Mouse (Mus musculus): ENCODE data around the gene Rab40c.
"Not testable (repeated sequence)": the region's sequence is repeated elsewhere in the genome, so short reads cannot be mapped to it uniquely, and the experiment has no call there.

Gene Rab40c

GRCm38 (mm10) chr17:25874148-25874720 is 45.3 kb downstream of the Rab40c start:
- DNase-seq = no peak

DNA sequence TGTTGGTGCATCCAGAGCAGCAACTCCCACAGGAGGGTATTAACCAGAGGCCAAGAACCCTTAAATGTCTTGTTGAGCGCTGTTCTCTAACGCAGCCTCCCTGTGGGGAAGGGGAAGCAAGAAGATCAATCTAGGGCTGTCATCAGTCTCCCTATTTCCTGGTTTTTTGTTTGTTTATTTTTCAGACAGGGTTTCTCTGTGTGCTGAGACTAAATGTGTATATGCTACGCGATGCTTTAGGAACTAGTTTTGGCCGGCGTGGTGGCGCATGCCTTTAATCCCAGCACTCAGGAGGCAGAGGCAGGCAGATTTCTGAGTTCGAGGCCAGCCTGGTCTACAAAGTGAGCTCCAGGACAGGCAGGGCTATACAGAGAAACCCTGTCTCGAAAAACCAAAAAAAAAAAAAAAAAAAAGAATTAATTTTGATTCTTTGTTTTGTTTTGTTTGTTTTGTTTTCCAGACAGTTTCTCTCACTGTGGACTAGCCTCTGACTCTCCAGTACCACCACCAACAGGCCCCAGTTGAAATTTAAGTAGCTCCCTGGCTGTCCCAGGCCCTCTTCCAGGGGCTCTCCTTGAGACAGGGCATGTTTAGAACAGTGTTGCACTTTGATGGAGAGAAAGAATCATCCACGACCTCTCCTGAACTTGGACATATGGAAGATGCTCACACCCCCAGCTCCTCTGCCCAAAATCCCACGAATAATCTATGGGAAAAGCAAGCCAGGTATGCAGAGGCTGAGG is 46.0 kb downstream of the Rab40c start:
- no peak for DNase-seq

DNA sequence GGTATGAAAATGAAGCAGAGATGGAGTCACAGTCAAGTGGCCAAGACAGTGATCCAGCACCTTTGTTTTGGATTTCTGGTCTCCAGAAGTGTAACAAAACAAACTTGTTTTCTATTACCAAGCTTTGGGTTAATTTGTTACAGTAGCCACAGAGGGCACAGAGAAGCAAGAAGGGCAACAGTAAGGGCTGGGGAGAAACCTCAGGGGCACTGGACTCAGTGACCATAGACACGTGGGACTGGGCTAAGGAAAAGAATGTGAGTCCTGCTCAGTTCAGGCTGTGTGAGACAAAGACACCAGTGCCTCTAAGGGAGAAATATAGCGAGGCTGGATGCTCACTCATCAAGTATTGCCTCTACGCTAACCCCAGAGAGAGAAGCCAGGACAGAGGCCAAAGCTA is 46.9 kb downstream of the Rab40c start:
- no peak for DNase-seq

DNA sequence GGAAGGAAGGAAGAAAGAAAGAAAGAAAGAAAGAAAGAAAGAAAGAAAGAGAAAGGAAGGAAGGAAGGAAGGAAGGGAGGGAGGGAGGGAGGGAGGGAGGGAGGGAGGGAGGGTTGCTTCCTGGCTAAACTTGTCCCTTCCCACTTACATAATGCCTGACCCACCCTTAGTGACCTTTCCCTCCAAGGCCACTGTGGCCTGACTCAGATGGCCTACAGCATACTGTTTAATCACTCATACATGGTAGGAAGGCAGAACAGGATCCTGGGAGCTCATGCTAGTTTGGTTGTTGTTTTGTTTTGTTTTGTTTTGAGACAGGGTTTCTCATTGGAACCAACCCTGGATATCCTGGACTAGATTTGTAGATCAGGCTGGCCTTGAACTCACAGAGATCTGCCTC is 48.0 kb downstream of the Rab40c start:
- DNase-seq = not testable (repeated sequence)

DNA sequence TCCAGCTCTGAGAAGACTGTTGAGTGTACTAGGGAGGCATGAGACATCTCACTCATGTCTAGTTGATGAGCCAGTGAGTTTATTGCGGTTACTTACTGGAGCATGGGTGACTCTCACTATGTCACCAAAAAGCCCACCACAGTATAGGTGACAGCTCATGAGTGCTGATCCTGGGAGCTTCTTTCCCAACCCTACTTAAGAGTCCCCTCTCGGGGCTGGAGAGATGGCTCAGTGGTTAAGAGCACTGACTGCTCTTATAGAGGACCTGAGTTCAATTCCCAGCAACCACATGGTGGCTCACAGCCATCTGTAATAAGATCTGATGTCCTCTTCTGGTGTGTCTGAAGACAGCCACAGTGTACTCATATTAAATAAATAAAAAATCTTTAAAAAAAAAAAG is 49.6 kb downstream of the Rab40c start:
- DNase-seq = no peak

DNA sequence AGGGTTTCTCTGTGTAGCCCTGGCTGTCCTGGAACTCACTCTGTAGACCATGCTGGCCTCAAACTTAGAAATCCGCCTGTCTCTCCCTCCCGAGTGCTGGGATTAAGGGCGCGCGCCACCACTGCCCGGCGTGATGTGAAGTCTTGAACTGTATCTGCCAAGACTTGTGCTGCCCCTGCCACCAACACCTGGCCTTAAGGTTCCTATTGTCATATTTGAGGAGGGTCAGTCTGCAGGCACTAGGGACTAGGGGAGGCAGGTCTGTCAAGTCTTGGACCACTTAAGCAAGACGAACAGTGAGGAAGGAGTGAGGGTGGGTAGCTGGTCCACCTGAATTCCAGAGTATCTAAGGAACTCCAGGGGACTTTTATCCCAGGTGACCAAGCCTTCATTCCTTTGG is 50.0 kb downstream of the Rab40c start:
- no peak for DNase-seq

- DNase-seq = peak; percentile 63 to 66
Observed at GRCm38 (mm10) chr17:25868601-25869191, 50.8 kb downstream of the Rab40c start, which contains the start of gene Mcrip2. Mcrip2 (minus strand) TSS chr17:25868764.

GRCm38 (mm10) chr17:25867836-25868600 is 51.5 kb downstream of the Rab40c start:
- peak in 1 of 2 experiments; percentile 40 for DNase-seq

DNA sequence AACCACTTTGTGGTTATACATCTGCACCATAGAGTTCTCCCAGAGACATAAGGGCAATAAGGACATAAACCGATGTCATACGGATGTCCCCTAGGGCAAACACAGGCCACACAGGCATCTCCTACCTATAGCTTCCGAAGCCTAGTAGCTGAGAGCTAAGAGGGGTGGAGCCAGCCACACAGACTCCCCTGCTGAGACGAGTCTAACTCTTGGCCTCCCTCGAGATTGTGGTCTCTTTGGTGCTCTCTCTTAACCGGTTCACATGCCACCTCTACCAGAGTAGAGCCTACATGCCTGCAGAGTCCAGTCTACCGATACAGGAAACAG is 52.1 kb downstream of the Rab40c start:
- no peak for DNase-seq

- DNase-seq = no peak
Observed at GRCm38 (mm10) chr17:25866172-25866571, 53.4 kb downstream of the Rab40c start.

- DNase-seq = no peak
Observed at GRCm38 (mm10) chr17:25865288-25865687, 54.2 kb downstream of the Rab40c start.

DNA sequence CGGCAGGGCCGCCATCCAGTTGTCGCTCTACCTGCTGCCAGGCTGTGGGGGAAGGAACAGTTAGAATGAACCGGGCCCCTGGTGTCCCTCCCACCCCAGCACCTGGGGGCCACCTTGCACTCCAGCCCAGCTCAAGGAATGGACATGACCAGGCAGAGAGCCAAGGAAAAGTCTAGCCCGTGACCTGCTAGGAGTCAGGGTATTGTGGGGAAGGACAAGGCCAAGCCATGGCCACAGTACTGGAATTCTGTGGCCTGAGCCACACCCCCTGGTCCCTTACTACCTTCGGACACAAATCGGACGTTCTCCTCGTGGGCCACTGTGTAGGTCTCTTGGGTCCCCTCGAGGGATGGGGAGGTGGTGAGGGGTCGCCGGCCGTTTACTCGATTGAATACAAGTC is 55.2 kb downstream of the Rab40c start:
- no peak for DNase-seq

DNA sequence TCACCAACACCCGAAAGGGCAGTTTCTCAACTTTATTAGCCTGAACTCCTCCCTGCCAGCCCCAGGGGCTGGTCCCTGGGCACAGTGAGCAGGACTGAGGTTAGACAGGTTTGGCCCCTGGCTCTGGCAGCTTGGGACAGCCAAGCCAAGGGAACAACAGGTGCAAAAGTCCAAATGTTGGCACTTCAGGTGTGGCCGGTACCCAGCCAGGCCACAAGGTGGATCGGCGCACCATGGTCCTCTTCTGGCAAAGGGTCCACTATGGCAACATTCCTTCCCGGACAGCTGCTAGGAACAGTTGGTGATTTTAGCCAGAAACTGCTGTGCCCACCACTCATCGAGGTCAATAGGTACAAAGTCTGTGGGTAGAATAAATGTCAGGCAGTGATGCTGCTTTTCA is 55.8 kb downstream of the Rab40c start:
- no peak for DNase-seq

DNA sequence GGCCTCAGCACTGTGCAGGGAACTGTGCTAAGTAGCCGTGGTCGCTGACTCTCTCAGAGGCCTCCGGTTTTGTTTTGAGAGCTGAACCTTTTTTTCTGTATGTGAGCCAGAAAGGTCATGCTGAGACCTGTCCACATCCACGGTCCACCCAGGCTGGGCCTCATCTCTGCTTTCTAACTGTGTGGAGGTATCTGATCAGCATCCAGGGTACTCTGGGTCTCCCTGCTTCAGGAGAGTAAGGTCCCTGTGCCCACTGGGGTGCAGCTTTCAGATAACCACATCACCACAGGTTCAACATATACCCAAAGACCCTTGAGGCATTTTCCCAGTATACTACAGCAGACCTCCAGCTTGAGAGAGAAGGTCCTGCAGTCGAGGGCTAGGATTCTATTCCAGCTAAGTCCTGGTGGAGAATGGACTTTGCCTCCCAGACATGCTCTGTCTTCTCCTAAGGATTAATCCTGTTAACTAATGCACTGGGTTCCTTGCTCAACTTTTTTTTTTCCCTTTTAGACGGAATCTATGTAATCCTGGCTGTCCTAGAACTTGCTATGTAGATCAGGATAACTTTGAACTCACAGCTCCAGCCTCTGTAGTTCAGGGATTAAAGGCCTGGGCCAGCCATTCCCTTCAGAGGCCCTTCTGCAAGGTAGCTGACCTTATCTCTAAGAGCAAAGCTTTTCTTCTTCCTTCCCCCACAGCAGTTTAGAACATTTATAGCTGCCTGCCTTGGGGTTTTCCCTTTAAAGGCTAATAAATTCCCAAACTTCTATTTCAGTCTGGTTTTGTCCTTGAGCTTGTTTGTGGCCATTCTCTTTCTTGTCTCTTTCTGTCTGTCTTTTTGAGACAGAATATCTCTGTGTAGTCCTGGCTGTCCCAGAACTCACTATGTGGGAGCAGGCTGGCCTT is 57.6 kb downstream of the Rab40c start:
- DNase-seq = no peak

DNA sequence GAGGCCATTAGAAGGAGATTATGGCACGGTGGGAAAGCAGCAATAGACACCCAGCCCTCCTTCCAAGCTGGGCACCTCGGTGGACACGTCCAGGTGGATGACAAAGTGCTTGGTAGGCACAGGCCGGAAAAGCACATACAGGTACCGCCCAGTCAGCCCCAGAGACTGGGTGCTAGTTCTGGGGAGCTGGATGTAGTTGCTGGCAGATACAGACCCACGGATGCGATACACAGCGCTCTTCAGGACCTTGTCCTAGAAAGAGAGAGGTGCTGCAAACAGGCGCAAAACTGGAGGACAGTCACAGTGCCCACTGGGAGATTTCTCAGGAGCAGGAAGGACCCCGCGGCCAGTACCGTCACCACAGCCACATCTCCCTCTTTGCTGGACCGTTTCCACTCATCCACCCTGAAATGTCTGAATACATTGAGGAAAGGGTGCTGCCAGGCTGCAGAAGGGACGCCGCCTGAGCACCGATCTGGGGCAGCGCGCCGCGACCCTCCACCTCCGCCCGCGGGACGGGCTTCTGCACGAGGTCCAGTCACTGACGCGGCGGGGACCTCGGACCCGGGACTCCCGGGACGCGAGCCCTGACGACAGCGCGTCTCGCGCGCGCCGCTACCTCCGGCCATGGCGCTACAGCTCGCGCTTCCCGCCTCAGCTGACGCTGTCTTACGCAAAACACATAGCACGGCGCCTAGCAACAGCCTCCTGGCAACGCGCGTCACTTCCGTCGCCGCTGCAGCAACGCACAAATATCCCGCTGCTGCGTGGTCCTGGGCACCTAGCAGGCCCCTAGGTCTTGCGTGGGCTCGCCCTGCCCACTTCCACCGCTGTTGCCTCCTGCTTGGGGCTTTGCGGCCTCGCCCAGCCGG is 58.5 kb downstream of the Rab40c start, which contains the start of gene Wdr90:
Gene Wdr90, minus strand, starts transcription at position 670 of the 872 bp plus-strand sequence.
- peak; percentile 84 to 89 for DNase-seq

DNA sequence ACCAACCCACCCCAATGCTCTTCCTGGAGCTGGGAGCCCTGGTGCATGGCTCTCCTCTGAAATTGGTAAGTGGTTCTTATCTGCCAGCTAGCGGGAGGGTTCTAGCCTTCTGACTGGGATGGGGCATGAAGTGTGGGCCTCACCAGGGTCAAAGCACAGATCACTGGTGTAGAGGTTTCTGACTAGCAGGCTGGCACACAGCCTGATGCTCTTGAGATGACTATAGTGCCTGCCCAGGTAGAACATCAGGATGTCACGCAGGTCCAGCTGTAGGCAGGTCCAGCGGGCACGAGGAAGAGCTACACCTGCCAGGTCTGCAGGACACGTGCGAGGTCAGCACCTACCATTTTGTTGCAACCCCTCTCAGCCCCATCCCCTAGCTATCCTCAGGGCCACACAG is 59.3 kb downstream of the Rab40c start:
- no peak for DNase-seq

DNA sequence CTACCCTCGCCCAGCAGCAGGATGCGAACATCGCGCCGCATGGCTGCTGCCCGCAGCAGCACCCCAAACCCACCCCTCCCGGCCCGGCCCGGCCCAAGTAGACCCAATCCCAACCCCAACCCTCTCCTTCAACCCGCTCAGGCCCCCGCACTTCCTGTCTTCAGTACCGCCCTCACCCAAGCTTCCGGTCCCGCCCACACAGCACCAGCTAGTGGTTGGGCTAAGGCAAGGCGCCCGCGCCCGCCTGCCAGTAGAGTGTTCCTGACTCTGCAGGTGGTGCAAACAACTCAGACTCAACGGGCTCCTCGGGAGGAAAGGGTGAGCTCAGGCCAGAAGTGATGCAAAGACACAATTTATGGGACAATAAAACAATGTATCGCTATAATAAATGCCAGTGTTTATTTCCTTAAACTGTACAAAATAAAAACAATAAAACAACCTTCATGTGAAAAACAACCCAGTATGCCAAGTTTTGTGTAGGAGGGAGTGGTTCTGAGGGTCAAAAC is 75.1 kb downstream of the Rab40c start, which contains the start of gene Rhot2:
Gene Rhot2, minus strand, starts transcription at position 456 of the 506 bp plus-strand sequence.
- peak; percentile 95 to 97 for DNase-seq

DNA sequence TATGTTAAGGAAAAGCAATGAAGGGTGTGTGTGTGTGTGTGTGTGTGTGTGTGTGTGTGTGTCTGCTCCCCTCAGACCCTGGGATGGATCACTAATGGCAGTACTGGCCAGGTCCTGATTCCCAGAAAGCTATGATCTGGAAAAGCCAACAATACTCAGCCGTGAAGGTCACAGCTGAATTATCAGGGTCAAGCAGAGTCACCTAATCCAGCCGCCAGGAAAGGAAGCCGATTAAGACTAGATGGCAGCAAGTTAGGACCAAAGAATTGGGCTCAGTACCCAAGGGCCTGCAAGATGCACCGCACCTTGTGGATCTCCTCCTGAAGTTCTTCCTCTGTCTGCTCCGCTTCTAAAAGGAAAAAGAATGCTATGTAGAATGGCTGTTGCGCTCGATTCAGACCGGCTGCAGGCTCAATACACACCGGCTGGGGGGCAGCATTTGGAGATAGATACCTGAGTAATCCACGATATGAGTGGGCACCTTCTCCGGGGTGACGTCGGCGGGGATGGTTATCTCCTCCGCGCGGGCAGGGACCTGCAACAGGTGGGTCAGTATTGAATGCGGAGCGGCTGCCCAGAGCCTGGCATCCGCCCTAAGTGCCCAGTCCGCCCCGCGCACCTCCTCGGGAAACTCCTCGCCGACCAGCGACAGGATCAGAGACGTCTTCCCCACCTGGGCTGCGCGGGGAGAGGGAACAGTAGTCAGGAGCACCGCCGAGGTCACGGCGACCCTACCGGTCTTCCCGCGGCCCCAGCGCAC is 75.7 kb downstream of the Rab40c start:
- no peak for DNase-seq

DNA sequence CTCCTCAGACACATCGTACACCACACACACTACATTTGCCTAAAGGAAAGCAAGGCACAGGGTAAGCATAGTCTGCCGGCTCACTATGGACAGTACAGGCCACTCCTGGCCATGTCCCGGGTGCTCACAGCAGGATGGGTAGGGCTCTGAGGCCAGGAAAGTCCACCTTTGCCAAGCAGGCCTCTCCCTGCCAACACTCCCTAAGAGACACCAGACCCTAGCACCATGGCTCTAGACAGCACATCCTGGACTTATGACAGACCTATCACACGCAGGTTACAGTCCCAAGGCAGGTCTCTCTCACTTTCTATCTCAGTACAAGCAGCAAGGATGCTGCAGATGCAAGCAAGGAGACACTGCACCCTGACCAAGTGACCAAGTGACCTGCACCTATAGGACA is 76.4 kb downstream of the Rab40c start:
- DNase-seq = no peak

DNA sequence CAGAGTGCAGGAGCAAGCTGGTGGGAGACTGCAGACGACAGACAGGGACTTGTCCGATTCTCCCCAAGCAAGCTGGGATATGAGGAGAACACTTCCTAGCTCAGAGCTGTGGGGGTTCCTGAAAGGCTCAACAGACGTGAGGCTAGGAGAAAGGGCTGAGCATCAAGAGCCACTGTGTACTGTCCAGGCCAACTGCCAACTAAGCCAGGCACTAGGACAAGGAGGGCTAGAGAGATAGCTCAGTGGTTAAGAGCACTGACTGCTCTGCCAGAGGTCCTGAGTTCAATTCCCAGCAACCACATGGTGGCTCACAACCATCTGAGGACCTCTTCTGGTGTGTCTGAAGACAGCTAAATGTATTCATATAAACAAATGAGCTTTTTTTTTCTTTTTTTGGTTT is 77.0 kb downstream of the Rab40c start:
- no peak for DNase-seq
